Mouse (Mus musculus) heart, postnatal 0 days (tissue): ENCODE measurements at regions not wholly inside any gene's neighbourhood (a gene's known extent, or its start where the extent isn't known, plus 50 kb on each side); places are given as distances from the start of the nearest gene placed in this dataset.

Source experiments
- CTCF ChIP-seq: IDR thresholded peaks from 2 replicates; pipeline ENCODE4 v1.5.1; 2016; ENCODE audit warnings: antibody characterized with exemption, control low read depth, low read depth
- EP300 ChIP-seq: IDR thresholded peaks from 2 replicates; pipeline ENCODE4 v1.6.1; 2016; ENCODE audit warnings: antibody characterized with exemption, low read depth

- TF ChIP-seq EP300 (no peak), CTCF (no peak)
These were observed 114.9 kb upstream of the Rnaseh2b start for GRCm38 (mm10) chr14:62177509-62177908.
